Mouse (Mus musculus) spleen, postnatal 4 days (tissue): ENCODE results near the gene Fam72a.

Experiments
- DNase-seq, 2 experiments: peaks; one replicate each; pipeline ENCODE4 v3.0.0; 2022; ENCODE audit warnings: low spot score in 2 of 2

Gene Fam72a

GRCm38 (mm10) chr1:131578943-131579680 lies 51.4 kb downstream of the Fam72a start:
- DNase-seq: no peak

GRCm38 (mm10) chr1:131580389-131580788 lies 52.7 kb downstream of the Fam72a start:
- no peak for DNase-seq

- DNase-seq: no peak
These were observed 55.9 kb downstream of the Fam72a start for GRCm38 (mm10) chr1:131583598-131583997.

- DNase-seq: no peak
These were observed 59.1 kb downstream of the Fam72a start for GRCm38 (mm10) chr1:131586836-131587235.
